Mouse (Mus musculus) cerebellum, adult 9-11 months (tissue): ENCODE data around the gene Tle3.

ENCODE experiments used
- DNase-seq: peaks from one replicate; pipeline ENCODE4 v3.0.0; 2022

The Tle3 gene

DNA sequence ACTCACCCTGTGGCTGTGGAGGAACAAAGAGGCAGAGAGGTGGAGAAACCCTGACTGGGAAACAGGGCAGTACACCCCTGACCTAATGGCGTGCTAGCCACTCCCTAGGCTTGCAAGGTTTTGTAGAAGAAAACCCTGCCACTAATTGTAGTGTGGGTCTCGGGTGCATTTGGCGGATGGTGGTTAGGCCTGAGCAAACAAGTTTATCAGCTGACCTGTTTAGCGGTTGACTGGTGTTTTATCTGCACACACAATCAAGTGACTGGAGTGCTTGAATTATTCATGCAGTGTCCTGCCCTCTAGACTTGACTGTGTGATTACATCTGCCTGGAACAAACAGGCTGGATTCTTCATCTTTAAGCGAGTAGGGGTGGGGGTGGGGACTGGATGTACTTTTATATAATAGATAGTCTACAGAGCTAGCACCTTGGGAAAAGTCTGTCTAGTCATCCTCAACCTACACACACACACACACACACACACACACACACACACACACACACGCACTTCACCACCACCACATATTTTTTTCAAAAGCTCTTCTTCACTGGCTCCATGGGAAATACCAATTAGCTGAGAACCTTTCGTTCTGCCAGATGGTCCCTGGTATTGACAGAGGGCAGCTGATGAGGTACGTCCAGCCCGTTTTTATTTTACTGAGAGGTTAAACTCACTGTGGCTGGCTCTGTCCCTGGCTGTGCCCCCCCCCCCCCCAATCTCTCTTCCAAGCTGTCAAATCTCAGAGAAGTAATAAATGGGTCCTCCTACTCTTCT, 5.7 kb downstream of the Tle3 start:
- DNase-seq = no peak

DNA sequence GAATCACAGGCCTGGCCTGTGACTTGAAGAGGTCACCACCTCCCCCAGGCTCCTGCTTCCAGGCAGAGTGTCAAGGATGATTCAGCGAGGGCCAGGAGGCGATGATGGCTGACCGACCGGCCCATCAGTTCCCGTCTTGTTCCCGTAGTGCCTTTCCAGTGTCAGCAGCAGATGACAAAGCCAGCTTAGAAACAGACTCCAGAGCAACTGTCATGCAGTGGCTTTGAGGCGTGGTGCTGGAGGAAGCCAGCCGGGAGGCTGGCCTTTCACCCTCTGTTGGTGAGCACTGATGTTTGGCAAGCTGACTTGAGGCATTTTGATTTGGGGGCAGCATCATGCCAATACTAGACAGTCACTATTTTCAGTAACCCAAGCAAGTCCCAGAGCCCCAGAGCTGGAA, 6.3 kb downstream of the Tle3 start:
- no peak for DNase-seq

- no peak for DNase-seq
These were observed 7.0 kb downstream of the Tle3 start for GRCm38 (mm10) chr9:61379016-61379634.

DNA sequence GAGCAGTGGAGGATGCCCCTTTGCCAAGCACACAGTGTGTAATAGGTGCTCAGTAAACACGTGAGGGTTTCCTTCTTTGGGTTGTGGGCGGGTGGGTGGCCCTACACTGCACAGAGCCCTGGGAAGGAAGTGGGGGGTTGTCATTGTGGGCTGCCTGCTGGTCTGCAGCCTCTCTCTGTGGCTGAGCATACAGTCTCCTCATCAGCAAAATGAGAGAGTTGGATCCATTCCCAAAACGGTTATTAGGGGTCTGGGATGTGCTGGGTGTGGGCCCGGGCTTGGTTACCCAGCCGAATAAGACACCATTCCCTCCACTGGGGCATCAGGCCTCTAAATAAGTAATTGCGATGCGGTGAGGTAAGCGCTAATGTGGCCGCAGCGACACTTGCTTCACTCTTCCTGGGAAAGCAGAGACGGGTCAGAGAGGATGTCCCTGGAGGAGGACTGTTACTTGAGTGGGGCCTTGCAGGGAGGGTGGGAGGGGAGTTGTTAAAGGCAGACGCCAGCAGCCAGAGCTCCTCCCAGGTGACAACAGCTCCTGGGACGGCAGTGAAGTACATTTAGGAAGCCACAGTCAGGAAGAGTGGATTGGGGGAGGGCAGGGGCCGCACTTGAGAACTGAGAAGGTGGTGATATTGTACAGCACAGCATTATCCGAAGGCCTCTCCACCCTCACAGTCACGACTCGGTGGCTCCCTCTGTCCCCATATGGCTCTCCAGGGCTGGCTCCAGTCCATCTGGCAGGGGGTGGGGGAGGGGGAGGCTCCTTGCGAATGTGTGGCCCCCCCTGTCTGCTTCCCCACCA, 8.3 kb downstream of the Tle3 start:
- no peak for DNase-seq

GRCm38 (mm10) chr9:61381063-61381408, 8.9 kb downstream of the Tle3 start:
- DNase-seq = no peak

DNA sequence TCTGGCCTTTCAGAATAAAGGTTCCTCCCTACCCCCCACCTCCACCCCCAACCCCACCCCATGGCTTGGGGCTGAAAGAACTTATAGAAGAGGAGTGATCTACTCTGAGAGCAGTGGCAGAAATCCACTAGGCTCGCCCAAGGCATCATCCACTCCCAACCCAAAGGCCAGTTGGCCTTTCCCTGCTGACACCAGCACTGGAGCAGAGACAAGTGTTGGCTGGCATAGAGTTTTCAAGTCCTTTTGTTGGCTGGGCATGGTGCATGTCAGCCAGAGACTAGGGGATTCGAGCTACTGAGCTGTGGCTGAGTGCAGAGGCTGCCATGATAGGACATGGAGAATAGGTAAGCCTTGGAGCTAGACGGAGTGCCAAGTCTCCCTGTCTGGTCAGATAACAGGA, 9.3 kb downstream of the Tle3 start:
- no peak for DNase-seq

DNA sequence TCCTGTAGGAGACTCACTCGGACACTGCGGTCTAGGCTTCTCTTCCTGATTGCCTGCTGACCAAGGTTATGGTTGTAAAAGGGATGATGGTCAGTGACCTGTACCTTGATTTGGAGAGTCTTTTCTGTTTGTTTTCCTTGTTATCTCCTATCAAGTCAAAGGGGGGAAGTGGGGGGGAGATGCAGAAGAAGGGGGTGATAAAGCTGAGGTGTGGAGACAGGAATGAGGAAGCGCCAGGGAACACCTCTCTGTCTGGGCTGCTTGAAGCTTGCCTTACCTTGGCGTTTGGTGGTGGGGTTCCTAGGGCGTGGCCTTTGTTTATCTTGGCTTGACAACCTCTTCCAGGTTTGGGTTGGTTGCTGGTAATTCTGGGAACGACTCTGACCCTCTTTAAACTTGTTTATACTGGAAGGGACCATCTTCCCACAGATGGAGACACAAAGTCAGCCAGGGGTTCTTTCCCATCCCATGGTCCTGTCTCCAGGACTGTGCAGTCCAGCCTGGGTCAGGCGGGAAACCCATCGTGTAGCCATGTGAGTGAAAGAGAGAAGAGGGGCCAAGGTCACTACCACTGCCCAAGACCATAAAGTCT, 10.5 kb downstream of the Tle3 start:
- DNase-seq = no peak

GRCm38 (mm10) chr9:61384101-61384500, 11.9 kb downstream of the Tle3 start:
- no peak for DNase-seq

DNA sequence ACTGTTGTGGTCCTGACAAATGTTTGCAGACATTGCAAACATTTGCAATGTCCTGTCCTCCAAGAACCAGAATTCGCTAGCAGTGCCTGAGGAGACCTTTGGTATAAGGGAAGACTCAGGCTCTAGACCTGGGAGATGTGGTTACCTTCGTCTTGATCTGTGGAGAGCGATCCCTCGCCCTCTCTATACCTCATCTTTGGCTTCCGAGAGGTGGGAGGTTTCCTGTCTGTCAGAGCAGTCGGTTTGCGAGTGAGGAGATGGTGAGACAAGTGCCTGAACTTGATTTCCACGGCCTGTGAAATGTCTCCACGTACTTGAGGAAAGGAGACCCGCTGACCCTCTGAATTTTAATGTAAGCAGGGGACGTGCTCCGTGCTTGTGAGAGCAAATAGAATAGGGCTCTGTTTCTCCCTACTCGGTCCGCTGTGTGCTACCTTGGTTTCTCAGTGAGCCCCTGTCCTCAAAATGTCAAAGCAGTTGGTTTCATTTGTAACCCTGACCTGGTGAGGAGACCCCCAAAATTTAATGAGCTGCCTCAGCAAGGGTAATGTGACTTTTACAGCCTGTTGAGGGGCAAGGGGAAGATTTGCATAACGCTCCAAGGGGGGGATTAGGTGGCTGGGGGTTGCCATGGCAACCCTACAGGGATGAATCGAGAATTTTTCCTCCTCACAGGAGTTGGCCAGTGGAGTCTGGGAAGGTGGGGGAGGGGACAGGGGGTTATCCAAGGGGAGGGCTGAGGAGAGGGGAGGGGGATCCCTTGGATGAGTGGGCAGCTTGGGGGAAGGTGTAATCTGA, 12.7 kb downstream of the Tle3 start:
- no peak for DNase-seq

GRCm38 (mm10) chr9:61385753-61386152, 13.6 kb downstream of the Tle3 start:
- DNase-seq = no peak

DNA sequence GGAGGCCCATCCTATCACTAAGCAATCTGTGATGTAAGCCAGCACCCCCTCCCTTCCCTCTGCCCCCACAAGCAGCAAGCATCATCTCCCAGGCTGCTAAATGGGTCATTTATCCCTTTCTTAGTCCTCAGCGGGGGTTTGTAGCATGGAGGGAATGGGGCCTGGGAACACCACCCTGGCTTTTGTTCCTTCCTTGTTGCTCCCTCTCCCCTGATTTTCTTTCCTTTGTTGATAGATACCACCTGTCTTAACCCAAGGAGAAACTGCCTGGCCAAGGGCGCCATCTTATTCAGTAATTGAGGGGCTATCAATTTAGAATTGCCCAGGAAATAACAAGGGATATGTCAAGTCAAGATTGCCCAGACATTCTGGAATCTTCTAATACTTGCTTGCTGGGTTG, 14.1 kb downstream of the Tle3 start:
- DNase-seq = no peak

DNA sequence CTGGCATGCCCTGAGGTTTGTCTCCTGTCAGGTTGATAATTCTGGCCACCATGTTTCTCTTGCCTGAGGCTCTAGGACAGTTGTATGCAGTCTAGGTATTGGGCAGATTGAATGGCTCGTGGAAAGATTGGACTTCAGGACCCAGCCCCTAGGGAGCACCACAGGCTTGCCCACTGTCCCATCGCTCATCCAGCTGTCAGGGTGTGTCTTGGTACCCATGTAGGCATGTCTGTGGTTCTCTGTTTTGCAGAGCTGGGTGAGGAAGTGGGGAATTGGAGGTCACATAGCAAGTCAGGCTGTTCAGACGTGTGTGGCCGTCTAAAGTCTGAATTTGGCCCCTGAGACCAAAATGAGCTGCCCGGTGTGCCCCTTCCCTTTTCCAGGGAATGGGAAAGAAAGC, 15.6 kb downstream of the Tle3 start:
- DNase-seq = no peak

DNA sequence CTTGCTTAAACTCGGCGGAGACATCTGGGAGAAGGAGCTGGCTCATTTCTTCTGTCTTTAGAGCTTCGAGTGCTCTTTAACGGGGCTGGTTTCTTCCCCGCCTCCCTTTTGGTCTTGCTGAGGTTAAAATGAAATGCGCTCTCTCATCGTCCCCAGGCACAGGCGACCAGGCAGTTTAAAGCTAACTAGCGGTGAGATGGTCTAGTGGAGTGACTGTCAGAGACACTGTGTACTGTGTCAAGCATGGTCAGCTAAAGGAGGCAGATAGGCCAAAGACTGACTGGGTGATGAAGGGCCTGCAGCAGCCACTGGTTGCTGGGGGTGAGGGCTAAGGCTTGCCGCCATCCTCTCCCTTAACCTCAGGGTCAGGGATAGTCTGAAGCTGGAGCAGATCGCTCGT, 16.0 kb downstream of the Tle3 start:
- no peak for DNase-seq

DNA sequence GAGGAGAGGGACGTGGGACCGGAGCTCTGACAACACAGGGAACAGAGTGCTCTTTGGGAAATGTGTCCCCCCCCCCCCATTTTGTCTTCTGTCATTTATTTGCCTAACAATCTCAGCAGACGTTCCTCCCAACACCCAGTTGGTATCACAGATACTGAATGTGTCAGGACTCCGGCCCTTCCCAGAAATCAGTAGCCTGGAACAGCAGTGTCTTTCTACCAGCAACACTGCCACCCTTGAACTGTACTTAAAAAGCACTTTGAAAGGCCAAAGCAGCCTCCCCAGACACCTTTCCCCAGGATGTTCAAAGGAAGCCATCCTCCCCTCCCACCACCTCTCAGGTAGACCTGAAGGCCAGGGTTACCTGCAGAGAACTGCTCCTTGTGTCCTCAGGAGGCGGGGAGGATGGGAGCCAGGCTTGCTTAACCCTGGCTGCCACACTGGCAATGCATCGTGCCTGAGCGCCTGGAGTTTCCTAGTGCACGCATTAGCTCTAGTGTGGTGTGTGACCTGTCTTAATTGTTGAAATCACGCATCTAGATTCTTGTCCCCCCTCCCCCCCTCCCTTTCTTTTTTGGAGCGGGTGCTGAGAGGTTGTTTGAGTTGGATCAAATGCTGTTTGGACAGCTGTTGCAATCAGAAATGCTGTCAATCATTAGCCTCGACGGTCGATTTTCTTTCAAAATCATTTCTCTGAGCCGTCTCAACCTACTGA, 16.7 kb downstream of the Tle3 start:
- DNase-seq = no peak

DNA sequence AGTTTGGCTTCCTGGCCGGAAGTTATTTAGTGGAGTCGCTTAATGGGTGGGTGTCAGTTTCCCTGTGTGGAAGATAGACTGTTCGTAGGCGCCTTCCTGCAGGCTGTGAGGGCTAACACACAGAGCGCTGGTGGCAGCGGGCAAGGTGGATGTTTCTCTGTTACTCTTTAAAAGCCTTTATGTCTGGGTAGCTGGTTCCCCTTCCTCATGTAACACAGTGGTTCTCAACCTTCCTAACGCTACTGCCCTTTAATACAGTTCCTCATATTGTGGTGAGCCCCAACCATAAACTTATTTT, 17.2 kb downstream of the Tle3 start:
- no peak for DNase-seq

DNA sequence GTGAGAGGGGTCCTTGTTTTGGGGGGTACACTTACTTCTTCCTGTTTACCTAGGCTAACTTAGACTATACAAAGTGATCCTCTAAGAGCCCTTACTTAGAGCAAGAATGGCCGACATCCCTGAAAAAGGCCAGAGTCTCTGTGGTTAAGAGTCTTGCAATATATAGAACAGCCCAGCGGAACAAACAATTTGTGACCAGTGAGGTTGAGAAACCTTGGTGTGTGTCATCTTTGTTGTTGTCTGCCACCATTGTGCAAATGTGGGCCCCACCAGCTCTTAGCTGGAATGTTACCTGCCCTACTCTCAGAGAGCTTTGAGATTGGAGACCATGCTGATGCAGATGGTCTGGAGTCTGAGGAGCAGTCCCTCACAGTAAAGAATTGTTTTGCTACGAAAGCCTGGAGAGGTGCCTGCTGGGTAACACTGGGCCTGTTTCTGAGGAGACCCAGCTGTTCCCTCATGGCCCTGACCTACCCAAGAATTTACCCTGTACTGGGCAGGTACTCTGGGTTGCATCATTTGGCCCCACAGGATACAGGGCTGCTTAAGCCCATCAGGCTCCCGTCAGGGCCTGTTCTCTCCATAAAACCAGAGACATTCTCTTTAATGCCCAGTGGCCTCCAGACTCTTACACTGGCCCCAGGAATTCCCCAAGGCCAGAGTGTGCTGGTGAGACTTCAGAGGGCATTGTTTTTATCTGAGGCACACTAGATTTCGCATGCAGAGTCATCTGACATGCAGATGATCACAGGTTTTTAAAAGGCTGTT, 19.6 kb downstream of the Tle3 start:
- no peak for DNase-seq

DNA sequence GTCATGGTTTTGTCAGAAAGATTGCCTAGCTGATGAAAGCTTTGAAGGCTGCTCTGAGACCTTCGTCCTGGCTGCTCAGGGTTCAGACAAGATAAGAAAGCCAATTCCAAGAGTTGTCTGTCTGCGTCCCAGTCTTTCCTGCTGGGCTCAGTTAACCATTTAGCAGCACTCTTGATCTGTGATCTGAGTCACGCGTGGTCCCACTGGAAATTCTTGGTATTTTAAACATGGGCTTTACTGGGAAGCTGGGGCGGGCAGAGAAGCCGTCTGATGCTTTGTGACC, 20.1 kb downstream of the Tle3 start:
- DNase-seq = no peak

GRCm38 (mm10) chr9:61393161-61393560, 21.0 kb downstream of the Tle3 start:
- no peak for DNase-seq

DNA sequence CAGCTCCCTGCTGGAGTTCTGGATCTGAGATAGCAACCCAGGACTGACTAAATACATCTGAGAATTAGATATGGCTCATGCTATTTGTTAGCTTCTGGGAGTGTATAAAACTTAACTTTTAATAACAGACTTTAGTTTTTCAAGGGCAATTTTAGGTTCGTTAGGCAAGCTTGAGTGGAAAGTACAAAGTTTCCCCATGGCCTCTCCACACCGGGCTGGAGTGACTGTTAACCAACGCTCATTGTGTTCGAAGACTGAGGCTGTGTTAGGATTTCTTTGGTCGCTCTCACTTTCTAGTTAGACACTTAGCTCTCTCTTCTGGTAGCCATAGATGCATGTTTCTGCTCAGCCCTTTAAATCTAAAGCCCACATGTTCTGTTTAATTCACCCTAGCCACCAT, 21.7 kb downstream of the Tle3 start:
- DNase-seq = no peak

- DNase-seq = no peak
These were observed 22.9 kb downstream of the Tle3 start for GRCm38 (mm10) chr9:61395071-61395470.

GRCm38 (mm10) chr9:61396474-61396873, 24.3 kb downstream of the Tle3 start:
- no peak for DNase-seq

GRCm38 (mm10) chr9:61397130-61397529, 25.0 kb downstream of the Tle3 start:
- no peak for DNase-seq
